Mouse (Mus musculus): ENCODE measurements around the gene 4930415O20Rik.
A peak's percentile ranks its signal among the peaks of the same experiment; 100 is the strongest.

Gene 4930415O20Rik

GRCm38 (mm10) chr15:98607557-98607956 is 36.8 kb downstream of the 4930415O20Rik start:
- peak; percentile 87 to 88 for DNase-seq

GRCm38 (mm10) chr15:98608058-98608783 is 37.4 kb downstream of the 4930415O20Rik start:
- peak in 1 of 2 experiments; percentile 69 for DNase-seq

- peak; percentile 38 to 75 for DNase-seq
Measured at GRCm38 (mm10) chr15:98608784-98609250, 38.0 kb downstream of the 4930415O20Rik start.

GRCm38 (mm10) chr15:98609331-98610130 is 38.7 kb downstream of the 4930415O20Rik start, which contains the start of gene Adcy6:
Gene Adcy6, minus strand, starts transcription at chr15:98610076.
- peak; percentile 89 to 96 for DNase-seq

- no peak for DNase-seq
Measured at GRCm38 (mm10) chr15:98610131-98610633, 39.4 kb downstream of the 4930415O20Rik start.

- DNase-seq = no peak
Measured at GRCm38 (mm10) chr15:98612229-98612628, 41.4 kb downstream of the 4930415O20Rik start.

- peak; percentile 86 to 87 for DNase-seq
Measured at GRCm38 (mm10) chr15:98614551-98614950, 43.7 kb downstream of the 4930415O20Rik start.

- DNase-seq = peak; percentile 63 to 74
Measured at GRCm38 (mm10) chr15:98614971-98615370, 44.2 kb downstream of the 4930415O20Rik start.

- no peak for DNase-seq
Measured at GRCm38 (mm10) chr15:98615751-98616150, 44.9 kb downstream of the 4930415O20Rik start.

GRCm38 (mm10) chr15:98616362-98617175 is 45.8 kb downstream of the 4930415O20Rik start:
- peak; percentile 55 to 77 for DNase-seq

GRCm38 (mm10) chr15:98617176-98617537 is 46.4 kb downstream of the 4930415O20Rik start:
- DNase-seq = peak; percentile 68 to 76

- peak; percentile 43 to 80 for DNase-seq
Measured at GRCm38 (mm10) chr15:98622199-98622598, 51.4 kb downstream of the 4930415O20Rik start.

GRCm38 (mm10) chr15:98622721-98623120 is 51.9 kb downstream of the 4930415O20Rik start:
- no peak for DNase-seq

- DNase-seq = no peak
Measured at GRCm38 (mm10) chr15:98623361-98623821, 52.6 kb downstream of the 4930415O20Rik start.

GRCm38 (mm10) chr15:98626078-98626477 is 55.3 kb downstream of the 4930415O20Rik start:
- DNase-seq = no peak

- no peak for DNase-seq
Measured at GRCm38 (mm10) chr15:98626487-98627212, 55.8 kb downstream of the 4930415O20Rik start.

GRCm38 (mm10) chr15:98628589-98629254 is 57.9 kb downstream of the 4930415O20Rik start:
- DNase-seq = no peak

GRCm38 (mm10) chr15:98629464-98629863 is 58.7 kb downstream of the 4930415O20Rik start:
- DNase-seq = no peak

GRCm38 (mm10) chr15:98630540-98630939 is 59.7 kb downstream of the 4930415O20Rik start, which contains the start of gene Cacnb3:
Gene Cacnb3, plus strand, starts transcription at chr15:98630840.
- no peak for DNase-seq

- peak; percentile 72 to 83 for DNase-seq
Measured at GRCm38 (mm10) chr15:98631493-98631892, 60.7 kb downstream of the 4930415O20Rik start.
